Mouse (Mus musculus) lung, embryonic 15.5 days (tissue): Measurements from ENCODE around the gene Pdcd11. TPM values are rescaled to one million over a fixed set of nuclear protein-coding genes. Genes with fewer than 3 reads are reported as not detected.

Source experiments
- ATAC-seq: fragments of 200-750 bp; cut with Nextera tagmentation; 2 replicates; pipeline ENCODE4 v1.8.0; 2017; ENCODE audit warnings: moderate number of reproducible peaks, borderline replicate concordance; ENCODE audit not compliant: low FRiP score, low TSS enrichment; ENCODE audit errors: extremely low read depth
- H3K27ac ChIP-seq: fragments of 300-500 bp; sonication (generic); 2 replicates; pipeline ENCODE4 v1.5.1; 2015; ENCODE audit warnings: moderate library complexity, mild to moderate bottlenecking, inconsistent platforms
- H3K27me3 ChIP-seq: fragments of 300-500 bp; sonication (generic); 2 replicates; pipeline ENCODE4 v1.6.1; 2015; ENCODE audit warnings: inconsistent platforms
- H3K36me3 ChIP-seq: fragments of 300-500 bp; sonication (generic); 2 replicates; pipeline ENCODE4 v1.6.1; 2015; ENCODE audit warnings: inconsistent platforms
- H3K4me1 ChIP-seq: fragments of 300-500 bp; sonication (generic); 2 replicates; pipeline ENCODE4 v1.6.1; 2015; ENCODE audit warnings: inconsistent platforms
- H3K4me2 ChIP-seq: fragments of 300-500 bp; sonication (generic); 2 replicates; pipeline ENCODE4 v1.6.1; 2015; ENCODE audit warnings: inconsistent platforms, mild to moderate bottlenecking, moderate library complexity
- H3K4me3 ChIP-seq: fragments of 300-500 bp; sonication (generic); 2 replicates; pipeline ENCODE4 v1.5.1; 2015; ENCODE audit warnings: mild to moderate bottlenecking, inconsistent platforms
- H3K9ac ChIP-seq: fragments of 300-500 bp; sonication (generic); 2 replicates; pipeline ENCODE4 v1.6.1; 2015; ENCODE audit warnings: inconsistent platforms
- H3K9me3 ChIP-seq: fragments of 300-500 bp; sonication (generic); 2 replicates; pipeline ENCODE4 v1.6.1; 2016; ENCODE audit warnings: inconsistent platforms
- WGBS: fragments of 180-500 bp; shearing (Covaris S2); methylation state at CpG from one replicate; pipeline ENCODE4 v1.1.7; 2015; 5-methylcytosine and 5-hydroxymethylcytosine counted together
- polyA plus RNA-seq: library from polyadenylated mRNA; unstranded; fragments of >200 nt; fragmentation: Nextera tagmentation; extraction: Ambion mirVana; gene quantifications from 2 replicates; pipeline ENCODE4 v1.2.1, GENCODE M21; 2015

Pdcd11 gene
- polyA plus RNA-seq, result 7.8 and 8.3 TPM in 2 replicates

DNA sequence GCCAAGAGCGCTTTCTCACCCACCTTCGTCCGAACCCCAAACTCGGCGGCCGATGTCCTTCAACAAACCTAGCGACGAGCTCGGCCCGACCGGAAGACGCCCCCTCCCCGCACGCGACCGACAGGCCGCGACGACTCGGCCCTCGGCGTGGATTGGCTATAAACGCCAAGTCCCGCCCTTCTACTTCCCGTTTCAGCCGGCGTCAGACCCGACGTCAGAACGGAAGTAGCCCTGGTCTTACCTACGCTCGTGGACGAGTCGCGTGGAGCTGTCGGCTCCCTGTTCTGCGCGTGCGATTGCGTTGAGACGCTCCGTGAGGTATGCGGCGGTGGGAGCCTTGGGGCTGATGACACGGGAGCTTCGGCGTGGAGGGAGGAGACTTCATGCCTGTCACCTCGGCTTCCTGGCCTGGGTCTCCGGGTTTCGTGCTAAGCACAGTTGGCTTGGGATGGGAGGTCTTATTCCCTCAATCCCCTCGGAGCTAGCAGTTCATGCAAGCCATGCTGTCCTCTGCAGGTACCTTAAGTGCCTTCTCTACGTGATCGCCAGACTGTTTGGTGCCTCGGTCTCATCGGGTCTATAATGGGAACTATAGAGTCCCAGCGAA is at the start of gene Pdcd11, which contains the start of gene Usmg5:
TSS of gene Pdcd11 (plus strand) at position 219 of the 607 bp plus-strand sequence.
TSS of gene Usmg5 (minus strand) at position 98 of the 607 bp plus-strand sequence.
- ATAC-seq, result peak; percentile 98
- H3K9ac ChIP-seq, result peak within 1 kb of the TSS; percentile 89
- H3K27ac ChIP-seq, result peak within 1 kb of the TSS; percentile 57
- no peaks in the 10 kb centered on the region for H3K27me3 ChIP-seq
- H3K4me3 ChIP-seq, result peak within 1 kb of the TSS; percentile 71
- peak within 1 kb of the TSS; percentile 67 for H3K4me2 ChIP-seq
- H3K4me1 ChIP-seq, result peaks cover 9% of the 10 kb centered on the region
- no peaks in the 10 kb centered on the region for H3K9me3 ChIP-seq
- H3K36me3 ChIP-seq, result peaks cover 31% of the 10 kb centered on the region
- under 1% methylated on average over 56 of the region's 56 CpGs for WGBS

DNA sequence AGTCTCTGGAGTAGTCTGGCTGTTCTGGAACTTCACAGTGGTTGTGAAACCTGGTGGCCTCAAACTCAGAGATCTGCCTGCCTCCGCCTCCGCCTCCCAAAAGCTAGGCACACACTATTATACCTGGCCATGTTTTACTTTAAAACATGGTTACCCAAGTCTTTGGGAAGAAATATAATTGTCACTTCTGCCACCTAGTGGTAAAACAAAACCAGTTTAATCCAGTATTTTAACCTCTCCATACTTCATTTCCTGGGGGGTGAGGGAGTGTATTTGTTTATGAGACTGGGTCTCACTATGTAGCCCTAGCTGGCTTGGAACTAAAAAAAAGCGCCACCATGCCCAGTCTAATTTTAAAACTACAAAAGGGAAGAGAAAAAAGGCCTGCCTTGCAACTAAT is 47.0 kb upstream of the Pdcd11 start:
- Histone ChIP-seq H3K4me1 (no peaks in the 10 kb centered on the region), H3K36me3 (peaks cover 33% of the 10 kb centered on the region), H3K27me3 (no peaks in the 10 kb centered on the region), H3K27ac (no peak overlapping the region), H3K4me2 (no peak overlapping the region), H3K9me3 (no peaks in the 10 kb centered on the region), H3K9ac (no peak overlapping the region), H3K4me3 (no peak overlapping the region)
- 81% methylated on average over 3 of the region's 3 CpGs for WGBS
- no peak for ATAC-seq

DNA sequence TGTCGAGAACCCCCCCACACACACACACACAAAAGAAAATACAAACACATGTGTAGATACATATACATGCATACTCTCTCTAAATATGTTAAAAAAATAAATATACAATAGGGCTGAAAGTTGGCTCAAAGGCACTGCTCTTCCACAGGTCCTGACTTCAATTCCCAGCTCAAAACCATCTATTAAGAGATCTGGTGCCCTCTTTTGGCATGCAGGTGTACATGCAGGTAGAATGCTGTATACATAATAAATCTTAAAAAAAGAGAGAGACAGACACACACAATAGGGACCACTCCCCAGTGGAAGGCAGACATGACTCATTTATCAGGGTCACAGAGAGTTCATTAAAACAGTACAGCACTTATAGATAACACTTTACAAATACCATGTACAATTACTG is 44.2 kb upstream of the Pdcd11 start:
- no peaks in the 10 kb centered on the region for H3K27me3 ChIP-seq
- no peak overlapping the region for H3K4me3 ChIP-seq
- no peak overlapping the region for H3K27ac ChIP-seq
- no peak for ATAC-seq
- H3K4me1 ChIP-seq, result peaks cover 18% of the 10 kb centered on the region
- H3K9ac ChIP-seq, result no peak overlapping the region
- 100% methylated on average over 1 of the region's 1 CpGs for WGBS
- H3K9me3 ChIP-seq, result no peaks in the 10 kb centered on the region
- H3K4me2 ChIP-seq, result no peak overlapping the region
- peaks cover 20% of the 10 kb centered on the region; the same call in 1 of the 2 replicates for H3K36me3 ChIP-seq

DNA sequence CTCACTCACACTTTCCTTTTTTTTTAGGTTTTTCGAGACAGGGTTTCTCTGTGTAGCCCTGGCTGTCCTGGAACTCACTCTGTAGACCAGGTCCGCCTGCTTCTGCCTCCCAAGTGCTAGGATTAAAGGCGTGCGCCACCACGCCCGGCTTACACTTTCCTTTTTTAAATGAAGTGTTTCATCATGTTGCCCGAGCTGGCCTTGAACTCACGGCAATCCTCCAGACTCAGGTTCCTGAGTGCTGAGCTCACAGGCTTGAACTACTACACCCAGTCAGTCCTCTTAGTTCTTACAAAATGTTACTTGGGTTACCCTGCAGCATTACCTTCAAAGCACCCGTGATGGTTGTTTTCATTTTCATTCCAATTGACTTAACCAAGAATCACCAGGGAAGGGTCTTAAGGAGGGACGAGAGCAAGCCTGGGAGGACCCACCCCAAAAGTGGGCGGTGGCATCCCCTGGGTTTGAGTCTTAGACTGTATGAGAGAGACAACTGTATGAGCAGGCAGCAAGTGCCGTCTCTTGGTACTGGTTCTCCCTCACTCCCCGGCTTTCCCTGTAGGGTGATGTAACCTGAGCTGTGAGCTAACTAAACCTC is 43.2 kb upstream of the Pdcd11 start:
- Histone ChIP-seq H3K4me3 (no peak overlapping the region), H3K27me3 (no peaks in the 10 kb centered on the region), H3K36me3 (peaks cover 20% of the 10 kb centered on the region; the same call in 1 of the 2 replicates), H3K4me1 (peaks cover 18% of the 10 kb centered on the region), H3K9me3 (no peaks in the 10 kb centered on the region), H3K9ac (no peak overlapping the region), H3K4me2 (no peak overlapping the region), H3K27ac (no peak overlapping the region)
- ATAC-seq, result no peak
- 81% methylated on average over 13 of the region's 13 CpGs for WGBS

DNA sequence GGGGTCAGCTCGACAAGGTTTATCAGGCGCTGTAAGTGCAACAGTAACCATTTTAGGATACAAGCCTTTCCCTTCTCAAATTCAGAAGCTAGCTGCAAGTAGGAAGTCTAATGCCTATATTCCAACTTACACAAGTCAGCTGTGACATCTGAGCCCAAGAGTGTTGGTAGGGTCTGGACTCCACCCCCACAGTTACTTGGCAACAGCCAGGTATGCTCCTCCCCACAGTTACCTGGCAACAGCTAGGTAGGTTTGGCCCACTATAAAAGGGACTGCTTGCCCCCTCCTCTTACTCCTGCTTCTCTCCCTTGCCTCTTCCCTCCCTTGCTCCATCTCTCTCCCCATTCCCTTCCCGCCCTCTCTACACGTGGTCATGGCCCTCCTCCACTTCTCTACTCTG is 41.5 kb upstream of the Pdcd11 start:
- no peaks in the 10 kb centered on the region for H3K27me3 ChIP-seq
- no peak overlapping the region for H3K27ac ChIP-seq
- H3K4me2 ChIP-seq, result peak overlapping the region; percentile 72; the same call in 1 of the 2 replicates
- H3K9ac ChIP-seq, result no peak overlapping the region
- 55% methylated on average over 4 of the region's 4 CpGs for WGBS
- H3K9me3 ChIP-seq, result no peaks in the 10 kb centered on the region
- H3K4me3 ChIP-seq, result no peak overlapping the region
- H3K36me3 ChIP-seq, result peaks cover 17% of the 10 kb centered on the region; the same call in 1 of the 2 replicates
- peaks cover 18% of the 10 kb centered on the region for H3K4me1 ChIP-seq
- ATAC-seq, result no peak

DNA sequence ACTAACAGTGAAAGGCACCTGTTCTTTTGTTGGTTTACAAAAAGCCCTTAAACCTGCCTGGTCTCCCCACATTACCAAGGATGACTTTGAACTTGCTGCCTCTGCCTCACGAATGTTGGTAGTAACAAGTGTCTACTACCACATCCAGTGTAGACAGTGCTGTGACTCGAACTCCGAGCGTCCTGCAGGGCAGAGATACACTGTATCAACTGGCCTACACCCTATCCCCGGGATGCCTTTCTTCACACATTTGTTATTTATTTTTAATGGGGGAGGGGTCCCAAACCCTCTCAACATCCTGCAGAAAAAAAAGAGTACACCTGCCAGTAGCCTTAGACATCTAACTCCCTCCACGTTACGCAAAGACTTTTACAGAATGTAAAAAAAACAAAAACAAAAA is 40.7 kb upstream of the Pdcd11 start:
- no peaks in the 10 kb centered on the region for H3K9me3 ChIP-seq
- H3K4me3 ChIP-seq, result peak overlapping the region; percentile 79
- WGBS, result 3% methylated on average over 7 of the region's 7 CpGs
- peak overlapping the region; percentile 72 for H3K4me2 ChIP-seq
- H3K9ac ChIP-seq, result peak overlapping the region; percentile 67
- no peak overlapping the region for H3K27ac ChIP-seq
- peaks cover 18% of the 10 kb centered on the region for H3K4me1 ChIP-seq
- ATAC-seq, result no peak
- H3K36me3 ChIP-seq, result peaks cover 17% of the 10 kb centered on the region; the same call in 1 of the 2 replicates
- H3K27me3 ChIP-seq, result no peaks in the 10 kb centered on the region

DNA sequence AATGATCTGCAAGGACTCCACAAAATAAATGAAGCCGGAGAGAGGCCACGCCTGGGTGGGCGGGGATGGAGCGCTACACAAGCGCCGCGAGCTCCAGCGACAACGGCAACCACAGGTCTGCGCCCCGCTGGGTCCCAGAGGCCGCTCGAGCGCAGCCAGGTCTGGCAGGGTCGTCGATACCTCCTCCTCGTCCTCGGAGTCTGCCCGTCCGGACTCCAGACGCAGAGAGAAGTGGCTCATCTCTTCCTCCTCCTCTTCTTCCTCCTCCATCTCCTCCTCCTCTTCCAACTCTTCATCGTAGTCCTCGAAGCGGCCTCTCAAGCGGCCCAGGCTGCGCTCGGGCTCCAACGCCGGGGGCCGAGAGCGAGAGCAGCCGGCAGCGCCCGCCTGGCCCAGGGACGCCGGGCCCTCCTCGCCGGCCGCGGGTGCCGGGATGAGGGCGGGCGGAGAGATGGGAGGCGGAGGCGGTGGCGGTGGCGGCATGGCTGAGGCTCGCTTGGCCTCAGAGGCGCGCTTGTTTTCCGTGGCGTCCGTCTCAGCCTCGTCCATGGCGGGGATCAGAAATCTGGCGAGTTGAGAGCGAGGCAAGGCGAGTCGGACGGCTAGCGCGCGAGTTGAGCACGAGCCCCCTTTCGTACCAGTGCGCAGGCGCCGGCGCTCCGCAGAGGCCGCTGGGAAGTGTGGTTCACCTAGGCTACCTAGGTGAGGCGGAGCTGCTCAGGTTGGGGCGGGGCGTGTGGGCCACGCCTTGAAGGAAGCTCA is 40.1 kb upstream of the Pdcd11 start, which contains the start of gene Pcgf6:
TSS of gene Pcgf6 (minus strand) at position 636 of the 762 bp plus-strand sequence.
- H3K4me3 ChIP-seq, result peak within 1 kb of the TSS; percentile 79
- no peaks in the 10 kb centered on the region for H3K27me3 ChIP-seq
- peaks cover 18% of the 10 kb centered on the region for H3K4me1 ChIP-seq
- peak; percentile 89 for ATAC-seq
- peak within 1 kb of the TSS; percentile 72 for H3K4me2 ChIP-seq
- H3K27ac ChIP-seq, result peak within 1 kb of the TSS; percentile 87
- under 1% methylated on average over 75 of the region's 75 CpGs for WGBS
- peak within 1 kb of the TSS; percentile 67 for H3K9ac ChIP-seq
- H3K9me3 ChIP-seq, result no peaks in the 10 kb centered on the region
- peaks cover 13% of the 10 kb centered on the region; the same call in 1 of the 2 replicates for H3K36me3 ChIP-seq

DNA sequence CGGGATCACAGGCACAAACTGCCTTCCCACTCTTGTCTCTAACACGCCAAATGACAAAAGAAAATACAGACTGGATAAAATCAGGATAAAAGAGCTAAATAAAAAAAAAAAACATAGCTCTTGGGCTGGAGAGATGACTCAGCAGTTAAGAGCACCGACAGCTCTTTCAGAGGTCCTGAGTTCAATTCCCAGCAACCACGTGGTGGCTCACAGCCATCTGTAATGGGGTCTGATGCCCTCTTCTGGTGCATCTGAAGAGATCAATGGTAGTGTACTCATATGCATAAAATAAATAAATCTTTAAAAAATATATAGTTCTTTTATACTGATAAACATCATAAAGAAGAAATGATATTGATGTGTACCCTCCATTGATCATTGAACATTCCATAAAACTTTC is 37.6 kb upstream of the Pdcd11 start:
- H3K27ac ChIP-seq, result no peak overlapping the region
- 81% methylated on average over 4 of the region's 4 CpGs for WGBS
- no peak for ATAC-seq
- H3K4me1 ChIP-seq, result peaks cover 18% of the 10 kb centered on the region
- no peaks in the 10 kb centered on the region for H3K36me3 ChIP-seq
- no peaks in the 10 kb centered on the region for H3K9me3 ChIP-seq
- H3K4me3 ChIP-seq, result no peak overlapping the region
- no peak overlapping the region for H3K4me2 ChIP-seq
- no peak overlapping the region for H3K9ac ChIP-seq
- no peaks in the 10 kb centered on the region for H3K27me3 ChIP-seq

DNA sequence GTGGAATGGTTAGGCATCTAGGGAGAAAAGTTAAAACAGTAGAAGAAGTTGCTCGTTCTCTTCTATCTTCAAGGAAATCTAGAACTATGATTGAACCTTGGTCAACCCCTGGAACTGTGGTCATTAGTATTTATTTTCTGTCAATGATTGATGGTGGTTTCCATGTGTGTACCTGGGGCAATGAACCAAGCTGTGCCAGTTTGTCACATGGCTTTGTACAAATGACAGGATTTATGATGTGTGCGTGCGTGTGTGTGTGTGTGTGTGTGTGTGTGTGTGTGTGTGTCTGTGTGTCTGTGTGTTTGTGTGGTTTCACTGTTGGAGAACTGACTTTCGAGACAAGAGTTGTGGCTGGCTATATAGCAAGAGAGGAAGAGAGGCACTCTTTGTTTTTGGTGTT is 37.1 kb upstream of the Pdcd11 start:
- H3K4me3 ChIP-seq, result no peak overlapping the region
- no peak for ATAC-seq
- no peaks in the 10 kb centered on the region for H3K27me3 ChIP-seq
- no peak overlapping the region for H3K9ac ChIP-seq
- no peaks in the 10 kb centered on the region for H3K36me3 ChIP-seq
- H3K9me3 ChIP-seq, result no peaks in the 10 kb centered on the region
- 81% methylated on average over 4 of the region's 4 CpGs for WGBS
- H3K4me2 ChIP-seq, result no peak overlapping the region
- H3K27ac ChIP-seq, result no peak overlapping the region
- peaks cover 18% of the 10 kb centered on the region for H3K4me1 ChIP-seq

DNA sequence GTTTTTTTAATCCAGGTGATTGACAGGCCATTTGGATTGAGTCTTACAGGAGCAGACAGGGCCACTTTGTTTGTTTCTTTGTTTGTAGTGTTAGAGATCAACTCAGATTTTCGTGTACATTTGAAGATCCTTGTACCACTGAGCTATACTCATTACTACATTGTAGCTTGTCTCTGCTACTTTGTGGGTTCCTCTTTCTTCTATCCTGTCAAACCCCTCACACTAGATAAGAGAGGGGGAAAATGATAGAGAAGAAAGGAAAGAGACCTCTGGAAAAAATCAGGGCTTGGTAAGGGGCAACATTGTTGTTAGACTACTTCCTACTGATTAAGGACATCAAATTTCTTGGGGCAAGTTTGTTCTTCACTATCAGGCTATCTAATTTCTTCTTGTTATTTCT is 32.9 kb upstream of the Pdcd11 start:
- no peaks in the 10 kb centered on the region for H3K27me3 ChIP-seq
- H3K27ac ChIP-seq, result no peak overlapping the region
- H3K4me1 ChIP-seq, result no peaks in the 10 kb centered on the region
- WGBS, result 53% methylated on average over 1 of the region's 1 CpGs
- H3K4me2 ChIP-seq, result no peak overlapping the region
- no peak overlapping the region for H3K9ac ChIP-seq
- H3K36me3 ChIP-seq, result no peaks in the 10 kb centered on the region
- ATAC-seq, result no peak
- H3K4me3 ChIP-seq, result no peak overlapping the region
- H3K9me3 ChIP-seq, result no peaks in the 10 kb centered on the region

DNA sequence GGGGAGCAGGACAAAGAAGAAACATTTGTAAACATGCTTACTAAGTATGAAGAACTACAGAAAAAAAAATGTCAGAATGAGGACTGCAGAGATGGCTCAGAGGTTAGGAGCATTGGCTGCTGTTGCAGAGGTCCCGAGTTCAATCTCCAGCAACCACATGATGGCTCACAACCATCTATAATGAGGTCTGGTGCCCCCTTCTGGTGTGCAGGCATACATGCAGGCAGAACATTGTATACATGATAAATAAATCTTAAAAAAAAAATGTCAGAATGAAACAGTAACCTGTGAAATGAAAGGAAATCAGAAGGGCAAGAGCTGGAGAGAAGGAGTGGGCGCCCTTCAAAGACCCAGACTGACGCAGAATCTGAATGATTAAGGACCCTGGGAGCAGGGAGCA is 24.7 kb upstream of the Pdcd11 start:
- no peaks in the 10 kb centered on the region for H3K9me3 ChIP-seq
- H3K36me3 ChIP-seq, result no peaks in the 10 kb centered on the region
- no peak overlapping the region for H3K27ac ChIP-seq
- H3K4me2 ChIP-seq, result no peak overlapping the region
- peaks cover 12% of the 10 kb centered on the region for H3K4me1 ChIP-seq
- ATAC-seq, result no peak
- H3K4me3 ChIP-seq, result no peak overlapping the region
- no peaks in the 10 kb centered on the region for H3K27me3 ChIP-seq
- WGBS, result 88% methylated on average over 3 of the region's 3 CpGs
- H3K9ac ChIP-seq, result no peak overlapping the region
